Mouse (Mus musculus) heart, embryonic 10.5 days (tissue): Measurements from ENCODE around the gene Akr1c19. TPM values are rescaled to one million over a fixed set of nuclear protein-coding genes. Genes with fewer than 3 reads are reported as not detected.
"Not testable (repeated sequence)": the region's sequence is repeated elsewhere in the genome, so short reads cannot be mapped to it uniquely, and the experiment has no call there.

Source experiments
- DNase-seq: peaks from one replicate; pipeline ENCODE4 v3.0.0-alpha.2; 2017; ENCODE audit warnings: low spot score
- H3K27ac ChIP-seq: fragments of 300-500 bp; sonication (generic); 2 replicates; pipeline ENCODE4 v1.5.1; 2016; ENCODE audit warnings: mild to moderate bottlenecking
- H3K27me3 ChIP-seq: fragments of 300-500 bp; sonication (generic); 2 replicates; pipeline ENCODE4 v1.6.1; 2016; ENCODE audit warnings: mild to moderate bottlenecking; ENCODE audit not compliant: poor library complexity, insufficient read depth, severe bottlenecking
- H3K36me3 ChIP-seq: fragments of 300-500 bp; sonication (generic); 2 replicates; pipeline ENCODE4 v1.6.1; 2016; ENCODE audit warnings: mild to moderate bottlenecking, moderate library complexity
- H3K4me1 ChIP-seq: fragments of 300-500 bp; sonication (generic); 2 replicates; pipeline ENCODE4 v1.6.1; 2016; ENCODE audit warnings: mild to moderate bottlenecking
- H3K4me3 ChIP-seq: fragments of 300-500 bp; sonication (generic); 2 replicates; pipeline ENCODE4 v1.5.1; 2016; ENCODE audit warnings: mild to moderate bottlenecking, moderate library complexity
- H3K9me3 ChIP-seq: fragments of 300-500 bp; sonication (generic); 2 replicates; pipeline ENCODE4 v1.6.1; 2016; ENCODE audit warnings: mild to moderate bottlenecking, moderate library complexity
- WGBS: fragments of 180-500 bp; shearing (Covaris S2); methylation state at CpG from one replicate; pipeline ENCODE4 v1.1.7; 2016; 5-methylcytosine and 5-hydroxymethylcytosine counted together
- polyA plus RNA-seq: library from polyadenylated mRNA; unstranded; fragments of >200 nt; fragmentation: Nextera tagmentation; extraction: Ambion mirVana; gene quantifications from 2 replicates; pipeline ENCODE4 v1.2.1, GENCODE M21; 2016

Gene Akr1c19
- polyA plus RNA-seq, result 0.49 and 13.4 TPM in 2 replicates

GRCm38 (mm10) chr13:4228441-4228840 is at the start of gene Akr1c19:
TSS of gene Akr1c19 (plus strand) at chr13:4228700.
- H3K27me3 ChIP-seq, result no peaks in the 10 kb centered on the region
- 68% methylated on average over 1 of the region's 1 CpGs for WGBS
- H3K27ac ChIP-seq, result no peak within 1 kb of the TSS
- no peaks in the 10 kb centered on the region for H3K36me3 ChIP-seq
- no peaks in the 10 kb centered on the region for H3K4me1 ChIP-seq
- no peaks in the 10 kb centered on the region for H3K9me3 ChIP-seq
- DNase-seq, result no peak
- H3K4me3 ChIP-seq, result no peak within 1 kb of the TSS

GRCm38 (mm10) chr13:4181321-4181720 is 47.2 kb upstream of the Akr1c19 start:
- not testable (repeated sequence) for H3K27ac ChIP-seq, H3K9me3 ChIP-seq
- 87% methylated on average over 4 of the region's 4 CpGs for WGBS

GRCm38 (mm10) chr13:4183116-4183515 is 45.4 kb upstream of the Akr1c19 start:
- 62% methylated on average over 9 of the region's 9 CpGs for WGBS

More at GRCm38 (mm10) chr13:4181321-4181720, 47.2 kb upstream of the Akr1c19 start:
- H3K27me3 ChIP-seq, H3K4me3 ChIP-seq, H3K4me1 ChIP-seq, DNase-seq, H3K36me3 ChIP-seq: not testable (repeated sequence)

GRCm38 (mm10) chr13:4186641-4187411 is 41.7 kb upstream of the Akr1c19 start:
- 80% methylated on average over 7 of the region's 7 CpGs for WGBS
- DNase-seq, result not testable (repeated sequence)

More at GRCm38 (mm10) chr13:4183116-4183515, 45.4 kb upstream of the Akr1c19 start:
- Histone ChIP-seq H3K9me3 (0 out of 2 replicates have a peak, but pooled peaks cover 4% of the 10 kb centered on the region), H3K27me3 (no peaks in the 10 kb centered on the region), H3K4me1 (no peaks in the 10 kb centered on the region), H3K4me3 (no peak overlapping the region), H3K36me3 (no peaks in the 10 kb centered on the region), H3K27ac (no peak overlapping the region)
- DNase-seq, result no peak

GRCm38 (mm10) chr13:4188174-4188573 is 40.3 kb upstream of the Akr1c19 start:
- H3K4me3 ChIP-seq, result no peak overlapping the region
- 84% methylated on average over 2 of the region's 2 CpGs for WGBS
- H3K4me1 ChIP-seq, result no peaks in the 10 kb centered on the region
- no peaks in the 10 kb centered on the region for H3K9me3 ChIP-seq
- H3K36me3 ChIP-seq, result no peaks in the 10 kb centered on the region
- no peaks in the 10 kb centered on the region for H3K27me3 ChIP-seq
- no peak for DNase-seq
- no peak overlapping the region for H3K27ac ChIP-seq

More at GRCm38 (mm10) chr13:4186641-4187411, 41.7 kb upstream of the Akr1c19 start:
- not testable (repeated sequence) for H3K27ac ChIP-seq, H3K27me3 ChIP-seq, H3K36me3 ChIP-seq, H3K4me3 ChIP-seq, H3K9me3 ChIP-seq, H3K4me1 ChIP-seq

- no peaks in the 10 kb centered on the region for H3K36me3 ChIP-seq
- H3K4me1 ChIP-seq, result no peaks in the 10 kb centered on the region
- no peak within 1 kb of the TSS for H3K4me3 ChIP-seq
- H3K9me3 ChIP-seq, result no peaks in the 10 kb centered on the region
- 55% methylated on average over 3 of the region's 3 CpGs for WGBS
- no peak for DNase-seq
- H3K27me3 ChIP-seq, result no peaks in the 10 kb centered on the region
- no peak within 1 kb of the TSS for H3K27ac ChIP-seq
Measured at GRCm38 (mm10) chr13:4190904-4191303, 37.6 kb upstream of the Akr1c19 start, which contains the start of gene Akr1c13. TSS of gene Akr1c13 (plus strand) at chr13:4191150.

GRCm38 (mm10) chr13:4192511-4192910 is 36.0 kb upstream of the Akr1c19 start:
- H3K27ac ChIP-seq, result no peak overlapping the region
- WGBS, result 47% methylated on average over 3 of the region's 3 CpGs
- H3K27me3 ChIP-seq, result no peaks in the 10 kb centered on the region
- no peaks in the 10 kb centered on the region for H3K36me3 ChIP-seq
- no peaks in the 10 kb centered on the region for H3K4me1 ChIP-seq
- H3K9me3 ChIP-seq, result no peaks in the 10 kb centered on the region
- DNase-seq, result no peak
- no peak overlapping the region for H3K4me3 ChIP-seq

- Histone ChIP-seq H3K9me3 (no peaks in the 10 kb centered on the region), H3K4me1 (no peaks in the 10 kb centered on the region), H3K36me3 (no peaks in the 10 kb centered on the region), H3K4me3 (no peak overlapping the region), H3K27me3 (no peaks in the 10 kb centered on the region), H3K27ac (no peak overlapping the region)
- no peak for DNase-seq
- WGBS, result 41% methylated on average over 1 of the region's 1 CpGs
Measured at GRCm38 (mm10) chr13:4206147-4206903, 22.2 kb upstream of the Akr1c19 start.

GRCm38 (mm10) chr13:4211560-4212299 is 16.8 kb upstream of the Akr1c19 start:
- 68% methylated on average over 20 of the region's 20 CpGs for WGBS
- H3K27me3 ChIP-seq, result no peaks in the 10 kb centered on the region

GRCm38 (mm10) chr13:4212309-4212708 is 16.2 kb upstream of the Akr1c19 start:
- no peak for DNase-seq
- Histone ChIP-seq H3K27ac (no peak overlapping the region), H3K36me3 (no peaks in the 10 kb centered on the region), H3K4me3 (no peak overlapping the region), H3K27me3 (no peaks in the 10 kb centered on the region), H3K9me3 (no peaks in the 10 kb centered on the region), H3K4me1 (no peaks in the 10 kb centered on the region)
- 54% methylated on average over 3 of the region's 3 CpGs for WGBS

More at GRCm38 (mm10) chr13:4211560-4212299, 16.8 kb upstream of the Akr1c19 start:
- Histone ChIP-seq H3K4me1 (no peaks in the 10 kb centered on the region), H3K36me3 (no peaks in the 10 kb centered on the region), H3K4me3 (no peak overlapping the region), H3K27ac (no peak overlapping the region), H3K9me3 (no peaks in the 10 kb centered on the region)
- DNase-seq, result no peak

- 74% methylated on average over 1 of the region's 1 CpGs for WGBS
- H3K4me3 ChIP-seq, DNase-seq, H3K4me1 ChIP-seq, H3K9me3 ChIP-seq, H3K27ac ChIP-seq, H3K27me3 ChIP-seq, H3K36me3 ChIP-seq: not testable (repeated sequence)
Measured at GRCm38 (mm10) chr13:4215496-4215895, 13.0 kb upstream of the Akr1c19 start.

GRCm38 (mm10) chr13:4230841-4231623 is 2.5 kb downstream of the Akr1c19 start:
- Histone ChIP-seq H3K36me3 (no peaks in the 10 kb centered on the region), H3K4me3 (no peak overlapping the region), H3K27ac (no peak overlapping the region), H3K9me3 (no peaks in the 10 kb centered on the region), H3K4me1 (no peaks in the 10 kb centered on the region), H3K27me3 (no peaks in the 10 kb centered on the region)
- WGBS, result 81% methylated on average over 8 of the region's 8 CpGs
- DNase-seq, result no peak
